Mouse (Mus musculus) spleen, adult 18-20 months (tissue): Measurements from ENCODE around the gene Dusp22.

Source experiments
- DNase-seq, 2 experiments: peaks; one replicate each; pipeline ENCODE4 v3.0.0; 2022; ENCODE audit warnings: mixed read lengths in 2 of 2

Dusp22 gene

DNA sequence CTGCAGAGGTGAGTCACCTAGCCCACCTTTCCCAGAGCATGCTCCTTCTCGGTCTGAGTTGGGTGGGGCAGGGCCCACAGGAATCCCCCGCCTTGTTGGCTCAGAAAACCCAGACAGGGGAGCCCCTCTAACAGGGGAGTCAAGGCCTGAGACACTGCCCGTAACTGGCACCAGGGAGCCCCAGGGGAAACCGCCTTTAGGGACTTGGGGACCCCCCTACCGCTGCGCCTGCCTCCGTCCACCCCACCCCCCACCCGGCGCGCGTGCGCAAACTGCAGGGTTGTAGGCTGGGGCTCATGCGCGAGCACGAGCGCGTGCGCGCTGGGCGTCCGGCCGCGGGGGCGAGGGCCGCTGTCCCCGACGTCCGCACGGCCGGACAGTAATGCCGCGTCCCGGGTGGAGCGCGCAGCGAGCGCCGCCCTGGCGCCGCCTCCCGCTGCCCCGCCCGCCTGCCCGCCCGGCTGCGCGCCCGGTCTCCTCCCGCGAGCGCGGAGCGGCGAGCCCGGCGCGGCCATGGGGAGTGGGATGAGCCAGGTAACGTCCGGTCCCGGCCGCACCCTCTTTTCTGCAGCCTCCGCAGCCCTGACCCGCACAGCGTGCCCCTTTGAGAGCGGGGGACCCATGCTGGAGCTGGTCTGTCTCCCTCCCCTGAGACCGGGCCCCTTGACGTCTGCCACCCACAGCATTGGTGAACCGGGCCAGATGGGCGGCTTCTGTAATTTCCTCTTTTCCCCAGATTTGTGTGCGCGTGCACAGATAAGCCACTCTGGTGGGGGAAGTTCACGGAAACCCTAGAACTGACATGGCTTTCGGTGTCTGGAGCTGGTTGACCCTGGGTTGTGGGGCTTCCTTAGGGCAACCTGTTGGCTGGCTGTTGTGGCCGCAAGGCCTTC is at the start of gene Dusp22:
TSS of gene Dusp22 (plus strand) at position 387 of the 893 bp plus-strand sequence.
- peak; percentile 81 to 83 for DNase-seq

DNA sequence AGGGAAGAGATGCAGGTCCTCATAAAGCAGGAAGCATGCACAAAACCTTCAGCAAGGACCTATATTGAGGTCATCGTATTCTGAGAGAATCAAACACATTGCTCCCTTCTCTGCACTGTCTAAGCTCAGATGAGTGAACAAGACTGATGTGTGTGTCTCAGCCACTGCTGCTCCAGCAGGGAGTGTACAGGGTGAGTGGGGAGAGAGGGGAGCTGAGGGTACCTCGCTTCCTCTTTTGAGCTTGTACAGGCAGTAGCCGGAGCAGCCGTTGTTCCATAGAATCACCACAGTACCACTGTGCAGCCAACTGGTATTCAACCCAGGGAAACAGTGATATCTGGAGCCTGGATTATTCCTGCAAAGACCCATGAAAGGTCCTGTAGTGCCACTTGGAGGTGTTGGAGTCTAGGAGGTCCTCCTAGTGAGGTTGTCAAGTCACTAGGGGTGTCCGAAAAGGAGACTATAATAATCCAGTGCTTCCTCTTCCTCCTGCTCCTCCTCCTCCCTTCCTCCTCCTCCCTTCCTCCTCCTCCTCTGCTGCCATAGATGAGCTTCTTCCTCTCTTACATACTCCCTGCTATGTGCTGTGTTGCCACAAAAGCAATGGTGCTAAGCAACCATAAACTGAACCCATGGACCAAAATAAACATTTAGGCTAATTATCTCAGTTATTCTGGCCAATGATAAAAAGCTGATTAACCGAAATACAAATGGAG is 47.6 kb upstream of the Dusp22 start:
- DNase-seq, result no peak

GRCm38 (mm10) chr13:30619684-30620083 is 40.1 kb upstream of the Dusp22 start:
- DNase-seq, result no peak

GRCm38 (mm10) chr13:30628195-30629048 is 31.4 kb upstream of the Dusp22 start:
- DNase-seq, result no peak

- no peak for DNase-seq
These were observed 29.9 kb upstream of the Dusp22 start for GRCm38 (mm10) chr13:30629794-30630410.

DNA sequence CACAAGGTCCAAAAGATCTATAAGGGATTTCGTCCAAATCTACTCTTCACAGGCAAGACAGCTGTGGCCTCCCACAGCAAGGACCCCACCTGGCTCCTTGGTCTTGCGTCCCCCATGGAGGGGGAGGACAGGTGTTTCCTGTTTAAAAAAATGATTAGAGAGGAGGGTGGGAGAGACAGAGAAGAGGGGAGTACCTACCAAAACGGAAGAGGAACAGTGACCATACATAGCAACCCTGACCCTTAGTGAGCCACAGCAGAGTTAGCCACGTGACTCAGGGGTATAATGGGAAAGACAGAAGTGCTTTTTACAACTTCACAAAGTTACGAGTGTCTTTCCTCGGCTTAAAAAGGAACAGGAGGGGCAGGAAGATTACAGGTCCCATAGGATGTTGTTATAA is 26.8 kb upstream of the Dusp22 start:
- peak; percentile 21 to 26 for DNase-seq

DNA sequence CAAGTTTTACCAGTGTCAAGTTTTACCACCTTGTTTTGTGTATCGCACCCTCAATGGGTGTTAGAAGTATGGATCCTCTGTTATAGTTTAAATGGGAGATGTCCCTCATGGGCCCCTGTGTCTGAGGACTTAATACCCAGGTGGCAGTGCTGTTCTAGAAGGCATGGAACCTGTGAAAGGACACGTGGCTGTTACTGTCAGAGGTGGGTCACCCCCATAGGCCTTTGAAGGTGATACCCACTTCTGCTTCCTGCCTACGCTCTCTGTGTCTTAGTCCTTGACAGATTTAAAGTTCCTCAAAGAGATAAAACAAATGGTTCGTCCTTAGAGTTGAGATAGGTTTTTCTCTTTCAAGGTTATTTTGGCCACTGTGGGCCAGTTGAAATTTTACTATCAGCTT is 23.3 kb upstream of the Dusp22 start:
- no peak for DNase-seq

DNA sequence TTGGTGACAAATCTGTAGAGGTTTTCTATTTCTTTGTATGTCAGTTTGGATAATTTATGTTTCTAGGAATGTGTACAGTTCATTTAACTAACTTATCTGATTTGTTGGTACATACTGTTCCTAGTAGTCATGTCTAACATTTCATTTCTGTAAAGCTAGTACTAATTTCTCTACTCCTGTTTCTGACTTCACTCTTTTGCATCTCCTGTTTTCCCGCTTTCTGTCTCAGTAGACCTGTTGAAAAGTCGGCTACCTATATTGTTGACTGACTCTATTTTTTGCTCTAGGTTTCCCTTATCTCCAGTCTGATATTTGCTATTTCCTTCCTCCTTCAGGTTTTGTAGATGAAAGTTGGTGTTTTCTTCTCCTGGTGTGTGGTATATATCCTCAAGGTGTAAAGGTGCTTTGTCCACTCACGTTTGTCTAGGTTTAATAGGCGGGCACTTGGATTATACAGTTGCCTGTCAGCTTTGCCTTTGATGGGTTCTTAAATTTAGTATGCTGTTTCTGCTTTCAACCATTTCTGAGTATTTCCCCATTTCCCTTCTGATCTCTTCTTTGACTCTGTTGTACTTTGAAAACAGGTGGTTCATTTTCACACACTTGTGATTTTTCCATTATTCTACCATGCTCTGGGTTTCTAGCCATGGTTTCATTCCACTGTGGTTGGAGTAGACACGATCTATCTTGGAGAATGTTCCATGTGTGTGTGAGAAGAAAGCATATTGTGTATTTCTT is 21.3 kb upstream of the Dusp22 start:
- DNase-seq, result no peak

DNA sequence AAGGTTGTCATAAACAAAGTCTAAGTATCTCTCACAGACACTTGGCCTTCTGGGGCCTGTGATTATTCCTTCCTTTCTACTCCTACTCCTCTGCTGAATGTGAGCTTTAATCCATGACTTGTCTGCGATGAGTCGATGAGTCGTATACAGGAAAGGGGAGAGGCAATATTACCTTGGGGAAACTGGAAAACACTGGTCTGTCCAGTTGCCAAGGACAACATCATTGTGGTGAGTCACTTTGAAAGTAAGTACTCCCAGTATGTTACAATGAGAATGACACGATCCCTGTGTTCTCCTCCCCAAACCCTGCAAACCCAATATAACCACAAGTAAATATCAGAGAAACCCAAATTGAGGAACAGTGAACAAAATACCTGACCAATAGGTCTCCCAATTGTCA is 17.7 kb upstream of the Dusp22 start:
- DNase-seq, result no peak

- no peak for DNase-seq
These were observed 11.3 kb upstream of the Dusp22 start for GRCm38 (mm10) chr13:30648461-30648860.

- DNase-seq, result no peak
These were observed 10.6 kb upstream of the Dusp22 start for GRCm38 (mm10) chr13:30649197-30649596.

- no peak for DNase-seq
These were observed 9.1 kb upstream of the Dusp22 start for GRCm38 (mm10) chr13:30650684-30651083.

- DNase-seq, result no peak
These were observed 6.7 kb upstream of the Dusp22 start for GRCm38 (mm10) chr13:30653051-30653450.

GRCm38 (mm10) chr13:30654463-30654862 is 5.3 kb upstream of the Dusp22 start:
- no peak for DNase-seq

DNA sequence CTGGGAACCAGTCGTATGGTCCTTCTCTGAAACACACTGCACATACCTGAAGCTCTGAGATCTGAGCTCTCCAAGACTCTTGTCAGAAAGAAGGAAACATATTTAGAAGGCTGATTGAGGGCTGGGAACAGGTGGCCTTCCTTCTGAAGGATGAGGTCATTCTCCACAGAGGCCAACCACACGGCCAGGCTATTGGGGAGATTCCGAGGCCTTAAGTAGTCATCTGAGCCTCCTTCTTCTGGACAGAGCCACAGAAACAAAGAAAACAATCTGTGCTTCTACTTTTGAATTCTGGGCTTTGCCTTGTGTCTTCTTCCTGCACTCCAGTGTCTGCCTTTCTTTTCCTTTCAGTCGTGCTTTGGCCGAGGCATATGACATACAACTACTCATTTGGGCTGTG is 2.9 kb upstream of the Dusp22 start:
- no peak for DNase-seq

DNA sequence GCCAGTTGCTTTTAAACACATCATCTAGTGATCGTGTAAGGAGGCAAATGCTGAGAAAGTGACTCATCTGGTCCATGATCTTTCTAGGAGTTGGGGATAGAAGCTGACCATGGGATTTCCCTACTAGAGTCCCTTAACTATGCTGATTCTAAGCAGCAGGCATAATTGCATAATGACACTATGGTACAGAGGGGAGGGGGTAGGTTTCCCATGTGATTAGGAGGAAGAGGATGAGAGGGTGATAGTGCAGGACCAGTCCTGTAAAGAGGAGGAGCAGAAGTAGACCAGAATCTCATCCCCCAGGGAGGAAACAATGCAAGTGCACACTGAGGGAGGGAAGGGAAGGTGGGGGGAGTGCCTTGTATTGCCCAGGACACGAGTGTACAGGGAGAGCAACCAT is 2.0 kb upstream of the Dusp22 start:
- no peak for DNase-seq

GRCm38 (mm10) chr13:30658201-30658996 is 1.4 kb upstream of the Dusp22 start:
- no peak for DNase-seq

- DNase-seq, result no peak
These were observed 5.5 kb downstream of the Dusp22 start for GRCm38 (mm10) chr13:30665261-30665660.

DNA sequence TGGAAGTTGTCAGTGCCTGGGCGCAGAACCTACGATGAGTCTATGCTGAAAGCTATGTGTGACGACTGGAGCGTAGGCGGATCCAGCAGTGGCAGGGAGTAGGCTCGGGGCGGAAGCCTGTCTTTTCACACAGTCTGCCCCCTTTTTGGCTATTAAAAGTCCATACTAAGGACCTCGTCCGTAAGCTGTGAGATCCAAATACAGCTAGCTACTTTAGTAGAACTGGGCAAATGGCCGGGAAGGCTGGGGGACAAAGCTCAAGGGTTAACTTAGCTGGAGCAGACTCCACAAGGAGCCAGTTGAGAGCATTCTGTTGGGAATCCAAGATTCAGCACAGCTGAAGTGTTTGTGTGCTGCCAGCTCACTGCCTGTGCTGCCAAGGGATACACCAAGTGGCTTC is 6.7 kb downstream of the Dusp22 start:
- no peak for DNase-seq

DNA sequence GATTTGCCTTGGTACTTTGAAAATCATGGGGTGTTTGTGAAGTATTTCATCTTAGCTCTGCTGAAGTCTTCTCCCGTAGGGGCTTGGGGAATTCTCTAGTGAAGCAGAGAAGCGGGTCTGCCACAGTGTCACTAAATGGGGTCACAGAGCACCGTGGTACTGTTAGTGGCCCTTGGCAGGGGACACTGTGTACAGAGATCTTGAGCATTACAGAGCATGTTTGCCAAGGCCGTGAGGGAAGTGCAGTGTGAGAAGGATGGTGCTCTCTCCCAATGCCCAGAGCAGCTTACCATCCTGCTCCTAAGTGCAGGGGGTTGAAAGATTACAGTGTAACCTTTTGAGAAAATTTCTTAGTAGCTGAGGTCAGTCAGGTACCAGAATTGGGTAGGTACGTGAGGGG is 8.5 kb downstream of the Dusp22 start:
- no peak for DNase-seq

- no peak for DNase-seq
These were observed 9.5 kb downstream of the Dusp22 start for GRCm38 (mm10) chr13:30669277-30669676.
